Mouse (Mus musculus) spleen, adult 2 months (tissue): ENCODE results near the gene Hist1h2bb. TPM values are rescaled to one million over a fixed set of nuclear protein-coding genes. Genes with fewer than 3 reads are reported as not detected.
"Not testable (repeated sequence)": the region's sequence is repeated elsewhere in the genome, so short reads cannot be mapped to it uniquely, and the experiment has no call there.

Source experiments
- DNase-seq, 2 experiments: peaks; one replicate each; pipeline versions ENCODE4 v3.0.0 to v3.0.0-alpha.2; 2012 to 2021; ENCODE audit warnings: low spot score in 2 of 2, low read depth in 1 of 2
- H3K27ac ChIP-seq: fragments of 200-500 bp; 2 replicates; pipeline ENCODE4 v1.5.1; 2012; ENCODE audit warnings: low read length, inconsistent platforms; ENCODE audit not compliant: insufficient read depth
- H3K27me3 ChIP-seq: fragments of 200-500 bp; 2 replicates; pipeline ENCODE4 v1.6.1; 2012; ENCODE audit warnings: mild to moderate bottlenecking, moderate library complexity, low read length, inconsistent platforms; ENCODE audit not compliant: control insufficient read depth, insufficient read depth
- H3K36me3 ChIP-seq: fragments of 200-500 bp; 2 replicates; pipeline ENCODE4 v1.6.1; 2012; ENCODE audit warnings: mild to moderate bottlenecking, low read length, inconsistent platforms; ENCODE audit not compliant: control insufficient read depth, insufficient read depth
- H3K4me1 ChIP-seq: fragments of 200-500 bp; 2 replicates; pipeline ENCODE4 v1.6.1; 2011; ENCODE audit warnings: inconsistent platforms; ENCODE audit not compliant: control insufficient read depth, insufficient read depth, insufficient read length
- H3K4me3 ChIP-seq: fragments of 200-500 bp; 2 replicates; pipeline ENCODE4 v1.5.1; 2011; ENCODE audit warnings: mild to moderate bottlenecking, inconsistent platforms; ENCODE audit not compliant: insufficient read depth, insufficient read length; ENCODE audit errors: extremely low read depth
- CTCF ChIP-seq: fragments of 200-500 bp; IDR thresholded peaks from 2 replicates; pipeline ENCODE4 v1.5.1; 2011; ENCODE audit warnings: mild to moderate bottlenecking, inconsistent platforms; ENCODE audit not compliant: insufficient read depth, insufficient read length, insufficient replicate concordance; ENCODE audit errors: extremely low read depth
- POLR2A ChIP-seq: fragments of 200-500 bp; IDR thresholded peaks from 2 replicates; pipeline ENCODE4 v1.6.1; 2011; ENCODE audit warnings: low read depth, low read length, inconsistent platforms
- WGBS: fragments of 180-500 bp; shearing (Covaris S2); methylation state at CpG from one replicate; pipeline ENCODE4 v1.1.7; 2018; 5-methylcytosine and 5-hydroxymethylcytosine counted together
- polyA plus RNA-seq: library from polyadenylated mRNA; depleted of rRNA; stranded (reverse); fragments of >200 nt; gene quantifications from 2 replicates; pipeline ENCODE4 v1.2.3, GENCODE M21; 2012; rRNA removed

Hist1h2bb gene
- 23.7 and 32.9 TPM in 2 replicates for polyA plus RNA-seq

GRCm38 (mm10) chr13:23746201-23747080 is at the start of gene Hist1h2bb:
Gene Hist1h2bb (plus strand): TSS chr13:23746734.
- not testable (repeated sequence) for H3K36me3 ChIP-seq, H3K4me1 ChIP-seq, H3K27me3 ChIP-seq
- TF ChIP-seq POLR2A, result peak; percentile 24; the same call in 1 of the 2 replicates
- peak; percentile 50 to 91 for DNase-seq
- under 1% methylated on average over 40 of the region's 58 CpGs for WGBS
- H3K27ac ChIP-seq, result peak within 1 kb of the TSS; percentile 100
- H3K4me3 ChIP-seq, result peak within 1 kb of the TSS; percentile 75

GRCm38 (mm10) chr13:23697491-23698299 is 48.8 kb upstream of the Hist1h2bb start:
- H3K36me3 ChIP-seq, result no peaks in the 10 kb centered on the region
- peaks cover 4% of the 10 kb centered on the region for H3K4me1 ChIP-seq
- H3K27me3 ChIP-seq, result no peaks in the 10 kb centered on the region
- WGBS, result under 1% methylated on average over 29 of the region's 32 CpGs
- H3K27ac ChIP-seq, result peak overlapping the region; percentile 89
- H3K4me3 ChIP-seq, result peak overlapping the region; percentile 52
- TF ChIP-seq CTCF (peak; percentile 52; the same call in 1 of the 2 replicates), POLR2A (no peak)
- peak; percentile 64 to 68 for DNase-seq

GRCm38 (mm10) chr13:23698300-23698693 is 48.2 kb upstream of the Hist1h2bb start, which contains the start of gene Hist1h4c:
Gene Hist1h4c (minus strand): TSS chr13:23698454.
- peak; percentile 97 to 99 for DNase-seq
- H3K27ac ChIP-seq, result peak within 1 kb of the TSS; percentile 89
- peaks cover 4% of the 10 kb centered on the region for H3K4me1 ChIP-seq
- peak; percentile 100 for TF ChIP-seq POLR2A
- TF ChIP-seq CTCF, result no peak
- no peaks in the 10 kb centered on the region for H3K27me3 ChIP-seq
- WGBS, result under 1% methylated on average over 20 of the region's 22 CpGs
- H3K4me3 ChIP-seq, result peak within 1 kb of the TSS; percentile 52
- no peaks in the 10 kb centered on the region for H3K36me3 ChIP-seq

DNA sequence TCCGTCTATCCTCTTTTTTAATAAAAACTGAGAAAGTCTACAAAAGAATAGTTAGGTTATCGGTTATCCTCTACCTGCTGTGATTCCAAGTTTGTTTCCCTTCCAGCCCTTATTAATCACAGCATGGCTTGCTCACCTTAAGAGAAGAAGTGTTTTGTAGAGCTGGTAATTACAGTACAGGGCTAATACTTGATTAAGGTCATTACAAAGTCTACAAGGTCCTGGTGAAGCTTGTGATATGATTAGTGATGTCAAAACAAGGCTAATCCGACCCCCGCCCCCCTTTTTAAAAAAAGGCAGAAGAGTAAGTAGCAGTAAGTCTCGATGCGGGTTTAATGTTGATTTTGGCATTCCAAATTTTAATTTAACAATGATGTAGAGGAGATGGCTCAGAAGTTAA is 47.5 kb upstream of the Hist1h2bb start:
- Histone ChIP-seq H3K27me3 (no peaks in the 10 kb centered on the region), H3K4me3 (no peak overlapping the region), H3K4me1 (peaks cover 4% of the 10 kb centered on the region), H3K36me3 (no peaks in the 10 kb centered on the region), H3K27ac (no peak overlapping the region; the same call in 1 of the 2 replicates)
- no peak for TF ChIP-seq CTCF
- no peak for TF ChIP-seq POLR2A
- no peak for DNase-seq
- 84% methylated on average over 6 of the region's 6 CpGs for WGBS

GRCm38 (mm10) chr13:23699767-23700166 is 46.8 kb upstream of the Hist1h2bb start:
- Histone ChIP-seq H3K4me1 (peaks cover 4% of the 10 kb centered on the region), H3K36me3 (no peaks in the 10 kb centered on the region), H3K4me3 (no peak overlapping the region), H3K27ac (no peak overlapping the region), H3K27me3 (no peaks in the 10 kb centered on the region)
- TF ChIP-seq CTCF, result no peak
- TF ChIP-seq POLR2A, result no peak
- 80% methylated on average over 3 of the region's 3 CpGs for WGBS
- no peak for DNase-seq

DNA sequence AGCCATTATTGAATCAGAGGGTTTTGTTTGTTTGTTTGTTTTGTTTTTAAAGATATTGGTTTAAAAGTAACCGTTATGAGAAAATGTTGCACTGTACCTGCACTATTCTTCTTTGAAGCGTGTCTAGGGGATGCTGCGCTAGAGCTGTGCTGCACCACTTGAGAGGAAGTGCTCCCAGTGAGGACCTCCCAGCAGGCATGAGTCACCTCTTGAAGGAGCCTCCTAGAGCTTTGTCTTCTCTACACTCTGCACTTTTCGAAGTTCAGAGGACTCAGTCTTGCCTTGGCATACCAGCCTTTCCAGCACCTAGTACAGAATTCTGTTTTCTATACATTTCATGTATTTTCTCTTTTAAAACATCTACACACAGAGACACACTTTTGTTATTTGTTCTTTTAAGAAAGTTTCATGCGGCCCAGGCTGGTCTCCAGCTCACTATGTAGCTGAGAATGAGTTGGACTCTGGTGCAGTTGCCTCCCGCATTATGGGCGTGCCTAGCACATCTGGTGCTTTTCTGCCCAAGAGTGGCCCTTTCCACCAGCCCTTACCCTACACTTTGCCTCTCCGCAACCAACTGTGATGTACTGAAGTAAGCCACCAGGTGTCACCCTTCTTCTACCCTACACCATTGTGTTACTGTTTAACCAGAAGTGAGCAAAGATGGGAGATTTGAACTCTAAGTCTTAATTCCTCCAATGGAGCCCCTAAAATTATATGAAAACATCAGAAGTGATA is 45.6 kb upstream of the Hist1h2bb start:
- Histone ChIP-seq H3K27me3 (no peaks in the 10 kb centered on the region), H3K27ac (no peak overlapping the region), H3K4me1 (peaks cover 4% of the 10 kb centered on the region), H3K36me3 (no peaks in the 10 kb centered on the region), H3K4me3 (no peak overlapping the region)
- TF ChIP-seq CTCF (peak; percentile 67; the same call in 1 of the 2 replicates), POLR2A (no peak)
- WGBS, result 7% methylated on average over 8 of the region's 8 CpGs
- DNase-seq, result peak; percentile 71 to 75
